Mouse (Mus musculus): ENCODE measurements around the gene Nfatc3. TPM values are rescaled to one million over a fixed set of nuclear protein-coding genes. Genes with fewer than 3 reads are reported as not detected.

Nfatc3 gene
- polyA plus RNA-seq, 1 experiment from 2014 or later, result 6.6 TPM

GRCm38 (mm10) chr8:106063046-106063445 is 4.4 kb downstream of the Nfatc3 start:
- no peaks in the 10 kb centered on the region for H3K9me3 ChIP-seq
- H3K36me3 ChIP-seq (replicated peaks), result peaks cover 4% of the 10 kb centered on the region; the same call in 1 of the 2 replicates
- H3K27me3 ChIP-seq (ENCODE audit: poor library complexity, severe bottlenecking), result no peaks in the 10 kb centered on the region
- H3K4me1 ChIP-seq, result peaks cover 32% of the 10 kb centered on the region
- no peak overlapping the region for H3K4me3 ChIP-seq
- no peak for DNase-seq (ENCODE audit: extremely low spot score, low spot score)
- H3K27ac ChIP-seq, result no peak overlapping the region
- WGBS, result 99% methylated on average over 7 of the region's 7 CpGs

DNA sequence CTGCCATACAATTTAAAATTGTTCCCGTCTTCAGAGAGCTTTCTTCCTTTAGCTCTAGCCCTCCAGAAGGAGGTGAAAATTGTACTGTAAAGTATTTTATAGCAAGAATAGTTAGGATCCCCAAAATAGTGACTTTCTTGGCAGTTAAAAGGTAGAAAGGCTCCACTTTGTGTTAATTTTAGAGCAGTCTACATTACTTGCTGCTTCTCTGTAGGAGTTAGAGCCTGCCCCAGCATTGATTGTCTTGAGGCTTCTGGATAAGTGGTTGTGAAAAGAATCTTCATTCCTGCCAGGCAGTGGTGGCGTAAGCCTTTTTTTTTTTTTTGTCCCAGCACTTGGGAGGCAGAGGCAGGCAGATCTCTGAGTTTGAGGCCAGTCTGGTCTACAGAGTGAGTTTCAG is 8.1 kb downstream of the Nfatc3 start:
- no peaks in the 10 kb centered on the region for H3K9me3 ChIP-seq
- H3K27ac ChIP-seq, result no peak overlapping the region
- H3K4me1 ChIP-seq, result peaks cover 11% of the 10 kb centered on the region
- peaks cover 7% of the 10 kb centered on the region; the same call in 1 of the 2 replicates for H3K36me3 ChIP-seq (replicated peaks)
- H3K27me3 ChIP-seq (ENCODE audit: poor library complexity, severe bottlenecking), result no peaks in the 10 kb centered on the region
- 94% methylated on average over 2 of the region's 2 CpGs for WGBS
- no peak for DNase-seq (ENCODE audit: extremely low spot score, low spot score)
- H3K4me3 ChIP-seq, result no peak overlapping the region

DNA sequence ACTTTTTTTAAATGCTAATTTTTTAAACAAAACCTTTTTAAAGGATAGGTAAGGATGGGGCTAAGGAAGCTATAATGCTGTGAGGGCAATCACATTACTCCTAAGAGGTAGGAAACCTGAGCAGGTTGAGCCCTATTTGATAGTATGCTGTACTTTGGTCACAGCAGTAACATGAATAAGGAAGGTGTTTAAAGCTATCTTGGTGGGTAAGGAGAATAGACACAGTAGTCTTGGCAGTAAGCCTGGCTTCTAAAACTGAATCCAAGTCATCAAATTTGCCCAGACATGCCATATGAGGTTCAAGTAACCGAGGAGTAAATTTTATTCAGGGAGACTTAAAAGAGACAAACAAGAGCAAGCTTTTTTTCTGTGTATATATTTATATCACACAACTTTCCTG is 10.9 kb downstream of the Nfatc3 start:
- DNase-seq (ENCODE audit: extremely low spot score, low spot score), result no peak
- WGBS, result 94% methylated on average over 1 of the region's 1 CpGs
- Histone ChIP-seq H3K27me3 (ENCODE audit: poor library complexity, severe bottlenecking) (no peaks in the 10 kb centered on the region), H3K27ac (no peak overlapping the region), H3K4me3 (no peak overlapping the region), H3K4me1 (no peaks in the 10 kb centered on the region), H3K9me3 (no peaks in the 10 kb centered on the region), H3K36me3 (replicated peaks) (peaks cover 7% of the 10 kb centered on the region; the same call in 1 of the 2 replicates)

DNA sequence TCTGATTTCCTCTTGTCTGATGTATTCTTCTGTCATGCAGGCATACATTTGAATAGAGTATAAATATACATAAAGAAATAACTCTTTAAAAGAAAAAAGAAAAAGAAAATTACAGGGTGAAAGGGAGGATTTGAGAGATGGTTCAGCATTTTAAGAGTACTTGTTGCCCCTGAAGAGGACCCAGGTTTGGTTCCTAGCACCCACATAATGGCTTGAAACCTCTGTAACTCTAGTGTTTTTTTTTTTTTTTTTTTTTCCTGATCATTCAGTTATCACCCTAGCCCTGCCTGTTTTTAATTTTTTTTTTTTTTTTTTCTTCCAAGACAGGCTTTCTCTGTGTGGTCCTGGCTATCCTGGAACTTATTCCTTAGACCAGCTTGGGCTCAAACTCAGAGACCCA is 13.5 kb downstream of the Nfatc3 start:
- DNase-seq (ENCODE audit: extremely low spot score, low spot score), result no peak
- Histone ChIP-seq H3K4me3 (no peak overlapping the region), H3K27ac (no peak overlapping the region), H3K36me3 (replicated peaks) (peaks cover 14% of the 10 kb centered on the region), H3K4me1 (no peaks in the 10 kb centered on the region), H3K9me3 (peaks cover 2% of the 10 kb centered on the region; the same call in 1 of the 2 replicates), H3K27me3 (ENCODE audit: poor library complexity, severe bottlenecking) (no peaks in the 10 kb centered on the region)

DNA sequence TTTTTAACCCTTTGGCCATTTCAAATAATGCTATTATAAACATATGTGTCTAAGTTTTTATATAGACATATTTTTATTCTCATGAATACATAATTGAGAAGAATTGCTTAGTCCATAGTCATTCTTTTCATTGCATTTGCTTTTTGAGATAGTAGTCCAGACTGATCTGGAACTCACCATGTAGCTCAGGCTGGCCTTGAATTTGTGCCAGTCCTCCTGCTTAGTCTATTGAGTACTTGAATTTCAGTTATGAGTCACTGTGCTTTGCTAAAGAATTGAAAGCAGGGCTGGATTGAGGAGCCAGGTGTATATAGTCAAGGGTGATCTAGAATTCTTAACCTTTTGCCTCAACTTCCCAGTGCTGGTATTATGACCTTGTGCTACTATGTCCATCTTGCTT is 15.6 kb downstream of the Nfatc3 start:
- Histone ChIP-seq H3K27ac (no peak overlapping the region), H3K9me3 (peaks cover 5% of the 10 kb centered on the region; the same call in 1 of the 2 replicates), H3K27me3 (ENCODE audit: poor library complexity, severe bottlenecking) (no peaks in the 10 kb centered on the region), H3K4me1 (no peaks in the 10 kb centered on the region), H3K4me3 (no peak overlapping the region), H3K36me3 (replicated peaks) (peaks cover 27% of the 10 kb centered on the region)
- DNase-seq (ENCODE audit: extremely low spot score, low spot score), result no peak

DNA sequence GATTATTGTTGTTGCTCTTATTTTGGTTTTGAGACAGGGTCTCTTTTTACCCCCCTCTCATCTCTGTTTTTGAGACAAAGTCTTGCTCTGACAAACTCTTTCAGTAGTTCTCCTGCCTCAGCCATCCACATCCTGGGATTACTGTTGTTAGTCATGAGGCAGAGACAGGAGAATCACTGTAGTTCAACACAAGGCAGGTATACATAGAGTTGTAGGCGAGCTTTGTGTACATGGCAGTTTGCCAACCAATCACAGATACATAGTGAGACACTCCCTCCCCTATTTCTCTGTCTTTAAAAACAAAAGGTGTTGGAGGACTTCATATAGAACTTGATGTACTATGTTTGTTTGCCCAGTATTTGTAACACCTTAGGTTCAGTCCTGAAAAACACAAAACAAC is 16.0 kb downstream of the Nfatc3 start:
- no peaks in the 10 kb centered on the region for H3K27me3 ChIP-seq (ENCODE audit: poor library complexity, severe bottlenecking)
- peaks cover 5% of the 10 kb centered on the region; the same call in 1 of the 2 replicates for H3K9me3 ChIP-seq
- peaks cover 31% of the 10 kb centered on the region for H3K36me3 ChIP-seq (replicated peaks)
- H3K4me3 ChIP-seq, result no peak overlapping the region
- no peaks in the 10 kb centered on the region for H3K4me1 ChIP-seq
- H3K27ac ChIP-seq, result no peak overlapping the region
- no peak for DNase-seq (ENCODE audit: extremely low spot score, low spot score)
- WGBS, result 89% methylated on average over 1 of the region's 1 CpGs

- no peaks in the 10 kb centered on the region for H3K27me3 ChIP-seq (ENCODE audit: poor library complexity, severe bottlenecking)
- DNase-seq (ENCODE audit: extremely low spot score, low spot score), result no peak
- no peaks in the 10 kb centered on the region for H3K4me1 ChIP-seq
- H3K27ac ChIP-seq, result no peak overlapping the region
- WGBS, result 90% methylated on average over 9 of the region's 9 CpGs
- H3K4me3 ChIP-seq, result no peak overlapping the region
- H3K9me3 ChIP-seq, result peaks cover 5% of the 10 kb centered on the region; the same call in 1 of the 2 replicates
- H3K36me3 ChIP-seq (replicated peaks), result peaks cover 34% of the 10 kb centered on the region
Measured at GRCm38 (mm10) chr8:106075161-106075862, 16.7 kb downstream of the Nfatc3 start.

DNA sequence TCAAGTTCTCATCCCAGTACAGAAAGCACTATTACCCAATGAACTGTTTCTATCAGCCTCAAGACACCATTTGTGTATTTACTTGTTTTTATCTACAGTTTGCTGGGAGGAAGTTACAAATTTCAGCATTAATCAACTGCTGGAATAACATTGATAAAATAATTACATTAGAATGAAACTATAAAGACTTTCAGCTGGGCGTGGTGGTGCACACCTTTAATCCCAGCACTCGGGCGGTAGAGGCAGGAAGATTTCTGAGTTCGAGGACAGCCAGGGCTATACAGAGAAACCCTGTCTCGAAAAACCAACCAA is 17.2 kb downstream of the Nfatc3 start:
- DNase-seq (ENCODE audit: extremely low spot score, low spot score), result no peak

DNA sequence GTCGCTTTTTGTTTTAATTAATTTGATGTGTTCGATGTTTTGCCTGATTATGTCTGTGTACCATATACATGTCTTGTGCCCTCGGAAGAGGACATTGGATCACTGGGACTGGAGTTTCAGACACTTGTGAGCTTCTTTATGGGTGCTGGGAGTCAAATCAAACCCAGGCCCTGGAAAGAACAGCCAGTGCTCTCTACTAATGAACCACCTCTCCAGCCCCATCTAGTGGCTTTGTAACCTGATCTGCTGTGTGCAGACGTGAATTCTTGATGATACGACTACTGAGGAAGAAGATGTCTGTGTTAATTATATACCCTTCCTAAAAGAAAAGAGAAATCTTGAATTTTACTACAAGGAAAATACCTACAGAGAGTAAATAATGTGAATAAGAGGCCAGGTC is 18.0 kb downstream of the Nfatc3 start:
- H3K4me1 ChIP-seq, result no peaks in the 10 kb centered on the region
- H3K9me3 ChIP-seq, result peaks cover 5% of the 10 kb centered on the region; the same call in 1 of the 2 replicates
- no peak overlapping the region for H3K27ac ChIP-seq
- H3K36me3 ChIP-seq (replicated peaks), result peaks cover 40% of the 10 kb centered on the region
- 83% methylated on average over 5 of the region's 5 CpGs for WGBS
- H3K4me3 ChIP-seq, result no peak overlapping the region
- H3K27me3 ChIP-seq (ENCODE audit: poor library complexity, severe bottlenecking), result no peaks in the 10 kb centered on the region
- DNase-seq (ENCODE audit: extremely low spot score, low spot score), result no peak

More for the DNA sequence above, 17.2 kb downstream of the Nfatc3 start:
- Histone ChIP-seq H3K27ac (no peak overlapping the region), H3K4me3 (no peak overlapping the region), H3K9me3 (peaks cover 5% of the 10 kb centered on the region; the same call in 1 of the 2 replicates), H3K4me1 (no peaks in the 10 kb centered on the region), H3K27me3 (ENCODE audit: poor library complexity, severe bottlenecking) (no peaks in the 10 kb centered on the region), H3K36me3 (replicated peaks) (peaks cover 37% of the 10 kb centered on the region)
- WGBS, result 95% methylated on average over 5 of the region's 5 CpGs

- Histone ChIP-seq H3K9me3 (peaks cover 5% of the 10 kb centered on the region; the same call in 1 of the 2 replicates), H3K4me3 (no peak overlapping the region), H3K4me1 (no peaks in the 10 kb centered on the region), H3K27me3 (ENCODE audit: poor library complexity, severe bottlenecking) (no peaks in the 10 kb centered on the region), H3K36me3 (replicated peaks) (peaks cover 43% of the 10 kb centered on the region), H3K27ac (no peak overlapping the region)
- WGBS, result 91% methylated on average over 1 of the region's 1 CpGs
- DNase-seq (ENCODE audit: extremely low spot score, low spot score), result no peak
Measured at GRCm38 (mm10) chr8:106077452-106078067, 18.9 kb downstream of the Nfatc3 start.

DNA sequence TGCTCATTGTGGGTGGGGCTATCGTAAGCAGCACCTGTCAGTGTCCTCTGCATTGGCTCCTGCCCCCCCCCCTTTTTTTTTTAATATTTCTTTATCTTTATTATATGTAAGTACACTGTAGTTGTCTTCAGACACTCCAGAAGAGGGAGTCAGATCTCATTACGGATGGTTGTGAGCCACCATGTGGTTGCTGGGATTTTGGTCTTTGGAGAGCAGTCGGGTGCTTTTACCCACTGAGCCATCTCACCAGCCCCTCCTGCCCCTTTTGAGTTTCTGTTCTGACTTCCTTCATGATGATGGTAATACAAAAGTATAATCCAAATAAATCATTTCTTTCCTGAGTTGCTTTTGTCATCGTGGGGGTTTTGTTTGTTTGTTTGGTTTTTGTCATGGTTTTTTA is 43.7 kb downstream of the Nfatc3 start:
- Histone ChIP-seq H3K36me3 (replicated peaks) (peaks cover 83% of the 10 kb centered on the region), H3K9me3 (no peaks in the 10 kb centered on the region), H3K4me1 (no peaks in the 10 kb centered on the region), H3K4me3 (no peak overlapping the region), H3K27me3 (ENCODE audit: poor library complexity, severe bottlenecking) (no peaks in the 10 kb centered on the region), H3K27ac (no peak overlapping the region)
- 93% methylated on average over 4 of the region's 4 CpGs for WGBS
- no peak for DNase-seq (ENCODE audit: extremely low spot score, low spot score)

GRCm38 (mm10) chr8:106103888-106104287 is 45.2 kb downstream of the Nfatc3 start:
- Histone ChIP-seq H3K4me1 (no peaks in the 10 kb centered on the region), H3K36me3 (replicated peaks) (peaks cover 91% of the 10 kb centered on the region), H3K9me3 (no peaks in the 10 kb centered on the region), H3K4me3 (no peak overlapping the region), H3K27ac (no peak overlapping the region), H3K27me3 (ENCODE audit: poor library complexity, severe bottlenecking) (no peaks in the 10 kb centered on the region)
- 95% methylated on average over 2 of the region's 2 CpGs for WGBS
- DNase-seq (ENCODE audit: extremely low spot score, low spot score), result no peak

- WGBS, result 96% methylated on average over 1 of the region's 1 CpGs
Measured at GRCm38 (mm10) chr8:106106193-106106592, 47.6 kb downstream of the Nfatc3 start.

More at GRCm38 (mm10) chr8:106106193-106106592, 47.6 kb downstream of the Nfatc3 start:
- Histone ChIP-seq H3K4me1 (no peaks in the 10 kb centered on the region), H3K27me3 (ENCODE audit: poor library complexity, severe bottlenecking) (no peaks in the 10 kb centered on the region), H3K9me3 (no peaks in the 10 kb centered on the region), H3K36me3 (replicated peaks) (peaks cover 92% of the 10 kb centered on the region), H3K27ac (no peak overlapping the region), H3K4me3 (no peak overlapping the region)
- no peak for DNase-seq (ENCODE audit: extremely low spot score, low spot score)

All from forebrain, embryonic 10.5 days (tissue).